ENCODE assay signal across 9 mouse cellular contexts in the genomic region with DNA sequence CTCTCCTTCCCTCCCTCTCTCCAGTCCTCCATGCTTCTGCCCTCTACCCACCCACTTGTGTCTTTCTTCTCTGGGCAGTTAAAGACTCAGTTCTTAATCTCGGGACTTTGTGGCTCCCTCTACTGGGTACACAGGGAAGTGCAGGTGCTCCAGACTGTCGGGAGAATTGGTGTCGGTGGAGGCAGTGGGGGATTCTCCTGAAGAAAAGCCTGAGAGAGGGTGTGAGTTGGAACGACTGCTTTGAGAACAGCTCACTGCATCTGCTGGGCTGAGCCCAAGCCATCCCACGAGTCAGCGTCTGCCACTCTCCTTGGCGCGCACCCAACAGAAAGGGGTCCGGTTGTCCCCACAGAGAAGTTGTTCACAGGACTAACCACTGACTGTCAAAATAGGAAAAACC. TPM values are rescaled to one million over a fixed set of nuclear protein-coding genes. Genes with fewer than 3 reads are reported as not detected.
A peak's percentile ranks its signal among the peaks of the same experiment; 100 is the strongest.
DNase-seq lines count a peak whose midpoint lies in the region; ATAC-seq and TF ChIP-seq lines count a peak whose summit lies in the region.
"Had no signal": no experiment of that assay in that cellular context is flagged by ENCODE, and none has a peak within 500 bp of the region (broad histone marks: within the 10 kb centered on the region; RNA-seq: fewer than 3 reads in every experiment).

No protein-coding gene starts in this region.

- H3K27ac ChIP-seq in gastrocnemius, adult 2 months, result no peak overlapping the region
- H3K27ac ChIP-seq: limb, embryonic 13.5 days had no signal

- peak; percentile 53 for ATAC-seq in megakaryocyte progenitor cell, adult 5-6 weeks (replicated peaks; ENCODE audit: poor library complexity)

- TF ChIP-seq CTCF in gastrocnemius, adult 2 months (IDR thresholded peaks at IDR 0.05), result peak; percentile 90

- peak; percentile 56 for DNase-seq in gastrocnemius, adult 2 months
- DNase-seq in gastrocnemius, postnatal 36 days, result no peak
- DNase-seq in urinary bladder, postnatal 14 days (ENCODE audit: low spot score), result peak; percentile 73
- no peak for DNase-seq in urinary bladder, postnatal 10 days (ENCODE audit: low spot score)
- DNase-seq in embryo, embryonic 11 days, result peak; percentile 63
- peak; percentile 82 to 83 for DNase-seq in kidney, postnatal 4 days
- DNase-seq in ovary, postnatal 36 days (ENCODE audit: low spot score), result no peak

- intact Hi-C loops in gastrocnemius, adult 2 months (cut with DNase I), result loop anchor here (5.0 kb wide), 1 partner anchor 126 kb away; no protein-coding TSS in a partner anchor
- intact Hi-C loops in gastrocnemius, postnatal 36 days (cut with DNase I), result loop anchor here (5.0 kb wide), 2 partner anchors 66 to 126 kb away; no protein-coding TSS in a partner anchor

- no peak overlapping the region for H3K4me3 ChIP-seq in gastrocnemius, adult 2 months
- H3K4me3 ChIP-seq: limb, embryonic 13.5 days had no signal

RNA-seq across cellular contexts. Expression of gene Arhgef19, which starts 28.5 kb away (rescaled TPM):
- total RNA-seq in gastrocnemius, adult 2 months (2021), result under 1 TPM; 0.31 to 0.33 TPM
- total RNA-seq in gastrocnemius, postnatal 36 days (2021), result under 1 TPM; 0.26 to 0.69 TPM
- not detected in 2 replicates for total RNA-seq in megakaryocyte progenitor cell, adult 5-6 weeks (2015)
- total RNA-seq in megakaryocyte progenitor cell, adult 5-6 weeks (2017), result not detected in 2 replicates

RNA-seq across cellular contexts. Expression of gene Epha2, which starts 33.2 kb away (rescaled TPM):
- total RNA-seq in gastrocnemius, adult 2 months (2021), result 1 to 10 TPM; 1.8 to 2.6 TPM
- total RNA-seq in gastrocnemius, postnatal 36 days (2021), result 1 to 10 TPM; 2.4 to 2.6 TPM
- 0.46 and 0.49 TPM in 2 replicates for total RNA-seq in megakaryocyte progenitor cell, adult 5-6 weeks (2015)
- total RNA-seq in megakaryocyte progenitor cell, adult 5-6 weeks (2017), result 0.14 and 0.50 TPM in 2 replicates

RNA-seq across cellular contexts. Expression of gene Rsg1, which starts 54.1 kb away (rescaled TPM):
- not detected for total RNA-seq in gastrocnemius, adult 2 months (2021)
- not detected for total RNA-seq in gastrocnemius, postnatal 36 days (2021)
- total RNA-seq in megakaryocyte progenitor cell, adult 5-6 weeks (2015), result 0.73 and 1.4 TPM in 2 replicates
- 1.8 and 3.5 TPM in 2 replicates for total RNA-seq in megakaryocyte progenitor cell, adult 5-6 weeks (2017)

Comparison
In these comparisons a context has a peak if more than half of its experiments do, and no peak if none do; other contexts are left out.
1. DNase-seq: peak in gastrocnemius, adult 2 months (single experiment), urinary bladder, postnatal 14 days (single experiment), embryo, embryonic 11 days (single experiment) and kidney, postnatal 4 days (2 of 2); none in gastrocnemius, postnatal 36 days (0 of 2), urinary bladder, postnatal 10 days (single experiment) and ovary, postnatal 36 days (single experiment).